Comparison of ENCODE assay signal across 8 mouse cellular contexts in genomic region chr19:12574012-12574407, GRCm38 (mm10). TPM values are rescaled to one million over a fixed set of nuclear protein-coding genes. Genes with fewer than 3 reads are reported as not detected.
DNase-seq lines count a peak whose midpoint lies in the region; ATAC-seq lines count a peak whose summit lies in the region.

No protein-coding gene starts in this region.

- peak; percentile 41 for ATAC-seq in activated CD4-positive, CD25-positive, alpha-beta regulatory T cell, adult 4 months

- DNase-seq in adrenal gland, postnatal 14 days, result peak; percentile 31
- DNase-seq in adrenal gland, postnatal 25 days, result no peak
- DNase-seq in heart, adult 9 months (ENCODE audit: low spot score in 2 of 2), result peak; percentile 61 to 64
- DNase-seq in kidney, postnatal 4 days, result peak; percentile 13 to 25
- DNase-seq in mesoderm, embryonic 11.5 days (ENCODE audit: low read depth, low spot score), result peak; percentile 10
- peak; percentile 18 for DNase-seq in yolk sac, embryonic 10.5 days (ENCODE audit: low spot score)
- no peak for DNase-seq in right cerebral cortex, postnatal 10 days (ENCODE audit: low spot score in 2 of 2)

RNA-seq across cellular contexts. Expression of gene Gm4952, which starts 25.8 kb away (rescaled TPM):
- 0.75 and 19.1 TPM in 2 replicates for total RNA-seq in adrenal gland, postnatal 14 days (2021)
- total RNA-seq in adrenal gland, postnatal 25 days (2021), result 1.3 TPM in 1 of 2 replicates, not detected in the other
- polyA plus RNA-seq in activated CD4-positive, CD25-positive, alpha-beta regulatory T cell, adult 4 months (2017; shearing (Covaris generic)), result not detected

RNA-seq across cellular contexts. Expression of gene Fam111a, which starts 28.5 kb away (rescaled TPM):
- 10.4 and 12.1 TPM in 2 replicates for total RNA-seq in adrenal gland, postnatal 14 days (2021)
- total RNA-seq in adrenal gland, postnatal 25 days (2021), result 6.3 and 6.7 TPM in 2 replicates
- polyA plus RNA-seq in activated CD4-positive, CD25-positive, alpha-beta regulatory T cell, adult 4 months (2017; shearing (Covaris generic)), result 10 to 100 TPM; 41.0 to 41.8 TPM

RNA-seq across cellular contexts. Expression of gene Glyat, which starts 59.1 kb away (rescaled TPM):
- total RNA-seq in adrenal gland, postnatal 14 days (2021), result 0.34 and 8.6 TPM in 2 replicates
- not detected in 2 replicates for total RNA-seq in adrenal gland, postnatal 25 days (2021)
- polyA plus RNA-seq in activated CD4-positive, CD25-positive, alpha-beta regulatory T cell, adult 4 months (2017; shearing (Covaris generic)), result not detected

Comparison
In these comparisons a context has a peak if more than half of its experiments do, and no peak if none do; other contexts are left out.
1. DNase-seq: peak in adrenal gland, postnatal 14 days (single experiment), heart, adult 9 months (2 of 2), kidney, postnatal 4 days (2 of 2), mesoderm, embryonic 11.5 days (single experiment) and yolk sac, embryonic 10.5 days (single experiment); none in adrenal gland, postnatal 25 days (single experiment) and right cerebral cortex, postnatal 10 days (0 of 2).